Mouse (Mus musculus) olfactory bulb, adult 2 months (tissue): Measurements from ENCODE around the gene Car7. TPM values are rescaled to one million over a fixed set of nuclear protein-coding genes. Genes with fewer than 3 reads are reported as not detected.
"Not testable (repeated sequence)": the region's sequence is repeated elsewhere in the genome, so short reads cannot be mapped to it uniquely, and the experiment has no call there.

Experiments
- H3K27ac ChIP-seq: fragments of 200-500 bp; 2 replicates; pipeline ENCODE4 v1.5.1; 2012; ENCODE audit warnings: low read depth, low read length; ENCODE audit not compliant: insufficient read depth
- H3K4me1 ChIP-seq: fragments of 200-500 bp; 2 replicates; pipeline ENCODE4 v1.6.1; 2012; ENCODE audit warnings: low read length; ENCODE audit not compliant: control insufficient read depth, insufficient read depth
- H3K4me3 ChIP-seq: fragments of 200-500 bp; 2 replicates; pipeline ENCODE4 v1.5.1; 2012; ENCODE audit warnings: mild to moderate bottlenecking, low read depth, low read length, moderate library complexity; ENCODE audit not compliant: insufficient read depth
- CTCF ChIP-seq: fragments of 200-500 bp; IDR thresholded peaks from 2 replicates; pipeline ENCODE4 v1.5.1; 2012; ENCODE audit warnings: low read depth, mild to moderate bottlenecking, low read length, moderate library complexity; ENCODE audit not compliant: insufficient read depth
- POLR2A ChIP-seq: fragments of 200-500 bp; IDR thresholded peaks from 2 replicates; pipeline ENCODE4 v1.6.1; 2012; ENCODE audit warnings: mild to moderate bottlenecking, low read depth, low read length, moderate library complexity; ENCODE audit not compliant: insufficient read depth
- WGBS: fragments of 180-500 bp; shearing (Covaris S2); methylation state at CpG from one replicate; pipeline ENCODE4 v1.1.7; 2018; 5-methylcytosine and 5-hydroxymethylcytosine counted together
- polyA plus RNA-seq: library from polyadenylated mRNA; stranded (reverse); fragments of >200 nt; gene quantifications from 2 replicates; pipeline ENCODE4 v1.2.4, GENCODE M21; 2012; ENCODE audit warnings: low replicate concordance; ENCODE audit not compliant: missing spikeins, insufficient read depth, insufficient read length

The Car7 gene
- polyA plus RNA-seq, 1 experiment, result not detected

- no peak for TF ChIP-seq CTCF
- TF ChIP-seq POLR2A, result no peak
- Histone ChIP-seq H3K4me1 (no peaks in the 10 kb centered on the region), H3K4me3 (no peak overlapping the region), H3K27ac (no peak overlapping the region)
Observed at GRCm38 (mm10) chr8:104560731-104561130, 26.2 kb downstream of the Car7 start.

GRCm38 (mm10) chr8:104564633-104565456 lies 30.4 kb downstream of the Car7 start:
- H3K27ac ChIP-seq, result no peak overlapping the region
- H3K4me1 ChIP-seq, result no peaks in the 10 kb centered on the region
- WGBS, result 14% methylated on average over 22 of the region's 22 CpGs
- H3K4me3 ChIP-seq, result no peak overlapping the region
- peak; percentile 56; the same call in 1 of the 2 replicates for TF ChIP-seq CTCF
- no peak for TF ChIP-seq POLR2A

GRCm38 (mm10) chr8:104565457-104565798 lies 30.9 kb downstream of the Car7 start:
- H3K4me3 ChIP-seq, result no peak overlapping the region
- no peak for TF ChIP-seq POLR2A
- TF ChIP-seq CTCF, result no peak
- H3K4me1 ChIP-seq, result no peaks in the 10 kb centered on the region
- H3K27ac ChIP-seq, result no peak overlapping the region
- WGBS, result 88% methylated on average over 5 of the region's 5 CpGs

- no peaks in the 10 kb centered on the region for H3K4me1 ChIP-seq
- TF ChIP-seq CTCF (no peak), POLR2A (no peak)
- WGBS, result 60% methylated on average over 1 of the region's 1 CpGs
- no peak overlapping the region for H3K4me3 ChIP-seq
- H3K27ac ChIP-seq, result no peak overlapping the region
Observed at GRCm38 (mm10) chr8:104569559-104569958, 35.1 kb downstream of the Car7 start.

- 4% methylated on average over 26 of the region's 26 CpGs for WGBS
- no peak for TF ChIP-seq POLR2A
- peak; percentile 70 for TF ChIP-seq CTCF
- no peaks in the 10 kb centered on the region for H3K4me1 ChIP-seq
- peak overlapping the region; percentile 55 for H3K4me3 ChIP-seq
- no peak overlapping the region for H3K27ac ChIP-seq
Observed at GRCm38 (mm10) chr8:104570436-104571343, 36.2 kb downstream of the Car7 start.

GRCm38 (mm10) chr8:104576820-104577219 lies 42.3 kb downstream of the Car7 start:
- Histone ChIP-seq H3K4me1 (no peaks in the 10 kb centered on the region), H3K4me3 (no peak overlapping the region), H3K27ac (no peak overlapping the region)
- TF ChIP-seq CTCF (no peak), POLR2A (no peak)
- WGBS, result 91% methylated on average over 3 of the region's 3 CpGs

- 80% methylated on average over 17 of the region's 17 CpGs for WGBS
- not testable (repeated sequence) for H3K4me3 ChIP-seq, H3K4me1 ChIP-seq, H3K27ac ChIP-seq
Observed at GRCm38 (mm10) chr8:104577606-104578005, 43.1 kb downstream of the Car7 start.

GRCm38 (mm10) chr8:104584522-104584921 lies 50.0 kb downstream of the Car7 start:
- TF ChIP-seq CTCF (no peak), POLR2A (no peak)
- Histone ChIP-seq H3K27ac (no peak overlapping the region), H3K4me3 (no peak overlapping the region), H3K4me1 (no peaks in the 10 kb centered on the region)
- 58% methylated on average over 1 of the region's 1 CpGs for WGBS

- WGBS, result 98% methylated on average over 3 of the region's 3 CpGs
- Histone ChIP-seq H3K4me3 (no peak overlapping the region), H3K27ac (no peak overlapping the region), H3K4me1 (peaks cover 4% of the 10 kb centered on the region)
- TF ChIP-seq POLR2A (no peak), CTCF (no peak)
Observed at GRCm38 (mm10) chr8:104590284-104590683, 55.8 kb downstream of the Car7 start.
